Mouse (Mus musculus) cerebellum, adult 2 months (tissue): Measurements from ENCODE around the gene Lrg1.

ENCODE experiments used
- CTCF ChIP-seq: fragments of 200-500 bp; IDR thresholded peaks from 2 replicates; pipeline ENCODE4 v1.5.1; 2011; ENCODE audit warnings: low read depth, mild to moderate bottlenecking, control low read depth, low read length, moderate library complexity, borderline replicate concordance; ENCODE audit not compliant: insufficient read depth
- POLR2A ChIP-seq: fragments of 200-500 bp; IDR thresholded peaks from 2 replicates; pipeline ENCODE4 v1.6.1; 2011; ENCODE audit warnings: low read length, control low read depth, borderline replicate concordance; ENCODE audit not compliant: insufficient read depth

GRCm38 (mm10) chr17:56071126-56071525, 50.7 kb downstream of the Lrg1 start:
- TF ChIP-seq CTCF (no peak), POLR2A (no peak)
